Mouse (Mus musculus): ENCODE data around the gene Cnih3. TPM values are rescaled to one million over a fixed set of nuclear protein-coding genes. Genes with fewer than 3 reads are reported as not detected.

The Cnih3 gene
- polyA plus RNA-seq, 1 experiment from 2014 or later = 0.18 TPM

DNA sequence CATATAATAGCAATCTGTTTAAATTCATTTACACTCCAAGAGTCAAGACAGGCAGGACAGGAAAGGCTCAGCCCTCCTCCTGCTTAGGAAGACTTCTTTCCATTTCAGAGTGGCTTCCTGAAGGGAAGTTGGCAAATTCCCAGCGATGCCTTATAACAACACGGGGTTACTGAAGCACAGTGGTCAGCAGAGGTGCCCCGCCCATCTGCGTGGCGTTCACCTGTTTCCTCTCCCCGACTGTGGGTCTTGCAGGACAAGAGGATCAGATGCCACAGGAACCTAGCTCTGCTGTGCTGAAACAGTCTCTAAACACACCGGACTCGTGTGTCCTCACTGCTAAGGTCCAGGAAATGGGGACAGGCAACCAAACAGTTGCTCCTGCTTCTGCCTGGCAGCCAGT is 152.9 kb downstream of the Cnih3 start:
- no peaks in the 10 kb centered on the region for H3K9me3 ChIP-seq (ENCODE audit: control insufficient read depth, low read length)
- H3K36me3 ChIP-seq (ENCODE audit: control insufficient read depth, insufficient read depth, low read length) = no peaks in the 10 kb centered on the region
- WGBS = 49% methylated on average over 8 of the region's 8 CpGs
- ATAC-seq (ENCODE audit: insufficient number of reproducible peaks, insufficient read depth, low FRiP score, low read depth) = peak; percentile 64; the same call in 1 of the 2 replicates
- peak overlapping the region; percentile 31 to 61; a peak in 3 of 4 replicates for H3K27ac ChIP-seq (replicated peaks in 1 of 2; ENCODE audit: control insufficient read depth in 1 of 2, insufficient read depth in 1 of 2, low read depth in 2 of 2, low read length in 2 of 2)
- no peaks in the 10 kb centered on the region for H3K27me3 ChIP-seq (ENCODE audit: control insufficient read depth, insufficient read depth, low read length)
- no peak overlapping the region for H3K9ac ChIP-seq (ENCODE audit: low read length)
- no peak overlapping the region for H3K4me2 ChIP-seq (ENCODE audit: low read length)
- no peaks in the 10 kb centered on the region for H3K4me1 ChIP-seq (ENCODE audit: control insufficient read depth in 2 of 2, insufficient read depth in 2 of 2, low read length in 2 of 2)
- H3K4me3 ChIP-seq (ENCODE audit: control insufficient read depth in 1 of 2, insufficient read depth in 1 of 2, low read depth in 1 of 2, low read length in 2 of 2) = no peak overlapping the region

Other genes with a start within 250 kb of the Cnih3 start
- gene Nvl, start 208.4 kb upstream of the Cnih3 start, polyA plus RNA-seq (2014; fragmentation: Nextera tagmentation; extraction: Ambion mirVana) = 19.6 and 20.2 TPM in 2 replicates
- 145 and 147 TPM in 2 replicates for gene Cnih4, start 207.9 kb upstream of the Cnih3 start, polyA plus RNA-seq (2014; fragmentation: Nextera tagmentation; extraction: Ambion mirVana)
- gene Wdr26, start 140.6 kb upstream of the Cnih3 start, polyA plus RNA-seq (2014; fragmentation: Nextera tagmentation; extraction: Ambion mirVana) = 46.6 and 47.7 TPM in 2 replicates
- gene Ccdc121, start 158.8 kb downstream of the Cnih3 start, polyA plus RNA-seq (2014; fragmentation: Nextera tagmentation; extraction: Ambion mirVana) = 0.18 and 0.51 TPM in 2 replicates
- gene Dnah14, start 223.9 kb downstream of the Cnih3 start, polyA plus RNA-seq (2014; fragmentation: Nextera tagmentation; extraction: Ambion mirVana) = 1.2 TPM in 2 replicates